Mouse (Mus musculus) testis, postnatal 14 days (tissue): ENCODE results near the gene Pou3f3.

ENCODE experiments used
- DNase-seq: peaks from one replicate; pipeline ENCODE4 v3.0.0; 2021; ENCODE audit warnings: low spot score

Gene Pou3f3

DNA sequence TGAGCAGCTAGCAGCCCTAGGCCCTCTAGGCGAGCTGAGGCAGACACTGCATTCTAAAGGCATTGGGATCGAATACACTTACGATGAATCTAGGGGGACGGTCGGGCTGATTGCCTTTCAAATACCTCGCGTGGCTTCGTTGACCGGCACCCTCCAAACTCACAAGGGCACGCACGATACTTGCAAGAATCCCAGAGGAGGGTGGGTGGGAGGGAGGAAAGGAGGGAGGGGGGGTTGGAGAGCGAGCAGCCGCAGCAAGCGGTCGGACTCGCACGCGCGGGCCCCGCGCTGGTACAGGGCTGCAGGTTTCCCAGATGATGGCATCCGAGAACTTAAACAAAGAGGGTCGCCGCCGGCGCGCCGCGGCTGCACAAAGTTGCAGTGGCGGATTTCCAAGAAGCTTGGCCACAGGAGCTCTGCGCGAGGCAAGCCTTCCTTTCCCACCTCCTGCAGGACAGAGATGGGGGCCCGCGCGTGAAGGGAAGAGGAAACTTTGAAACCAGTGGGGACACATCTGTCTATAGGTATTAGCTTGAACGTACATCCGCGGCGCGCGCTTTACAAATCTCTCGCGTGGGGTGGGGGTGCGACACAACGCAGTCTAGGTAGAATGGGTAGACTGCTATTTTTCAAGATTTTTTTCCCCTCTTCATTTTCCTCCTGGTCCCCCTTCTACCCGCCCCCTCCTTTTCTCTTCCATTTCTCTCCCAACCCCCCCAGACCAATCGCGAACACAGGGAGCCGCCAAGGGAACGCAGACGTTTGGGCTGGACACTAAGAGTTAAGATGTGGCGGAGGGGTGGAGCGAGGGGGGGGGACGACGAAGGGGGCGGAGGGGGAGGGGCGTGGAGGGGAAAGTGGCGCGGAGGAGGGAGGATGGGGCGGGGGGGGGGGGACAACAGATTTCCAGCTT, 647 bp upstream of the Pou3f3 start:
- DNase-seq = no peak

DNA sequence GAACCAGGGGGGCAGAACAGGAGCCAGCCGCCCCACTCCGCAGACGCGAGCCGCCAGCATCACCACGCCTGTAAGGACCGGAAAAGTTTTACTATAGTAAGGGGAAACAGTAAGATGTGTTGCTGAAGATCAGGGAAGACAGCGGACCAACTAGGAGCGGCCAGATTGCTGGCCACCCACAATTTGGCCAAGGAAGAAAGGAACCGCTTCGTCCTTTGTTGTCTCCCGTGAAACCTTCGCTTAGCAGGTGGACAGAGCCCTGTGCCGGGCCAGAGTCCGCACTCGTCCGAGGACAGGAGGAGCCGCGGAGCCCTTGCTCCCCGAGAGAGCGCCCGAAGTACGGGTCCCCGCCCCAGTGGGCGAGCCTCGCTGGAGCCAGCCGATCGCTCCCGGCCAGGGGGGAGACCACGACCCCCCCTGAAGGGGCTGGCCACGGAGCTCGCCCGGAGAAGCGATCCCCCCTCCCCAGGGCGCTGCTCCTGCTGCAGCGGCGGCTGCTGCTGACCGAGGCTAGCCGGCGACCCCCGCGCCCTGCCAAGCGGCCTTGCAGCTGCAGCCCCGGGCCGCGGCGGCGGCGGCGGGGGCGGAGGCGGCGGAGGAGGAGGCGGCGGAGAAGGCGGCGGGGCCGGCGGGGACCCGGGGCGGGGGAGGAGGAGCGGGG, 933 bp downstream of the Pou3f3 start:
- peak; percentile 12 for DNase-seq

DNA sequence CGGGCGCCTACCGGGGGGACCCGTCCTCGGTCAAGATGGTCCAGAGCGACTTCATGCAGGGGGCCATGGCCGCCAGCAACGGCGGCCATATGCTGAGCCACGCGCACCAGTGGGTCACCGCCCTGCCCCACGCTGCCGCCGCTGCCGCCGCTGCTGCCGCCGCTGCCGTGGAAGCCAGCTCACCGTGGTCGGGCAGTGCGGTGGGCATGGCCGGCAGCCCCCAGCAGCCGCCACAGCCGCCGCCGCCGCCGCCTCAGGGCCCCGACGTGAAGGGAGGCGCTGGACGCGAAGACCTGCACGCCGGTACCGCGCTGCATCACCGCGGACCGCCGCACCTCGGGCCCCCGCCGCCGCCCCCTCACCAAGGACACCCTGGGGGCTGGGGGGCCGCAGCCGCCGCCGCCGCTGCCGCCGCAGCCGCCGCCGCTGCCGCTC, 1.8 kb downstream of the Pou3f3 start:
- DNase-seq = no peak

DNA sequence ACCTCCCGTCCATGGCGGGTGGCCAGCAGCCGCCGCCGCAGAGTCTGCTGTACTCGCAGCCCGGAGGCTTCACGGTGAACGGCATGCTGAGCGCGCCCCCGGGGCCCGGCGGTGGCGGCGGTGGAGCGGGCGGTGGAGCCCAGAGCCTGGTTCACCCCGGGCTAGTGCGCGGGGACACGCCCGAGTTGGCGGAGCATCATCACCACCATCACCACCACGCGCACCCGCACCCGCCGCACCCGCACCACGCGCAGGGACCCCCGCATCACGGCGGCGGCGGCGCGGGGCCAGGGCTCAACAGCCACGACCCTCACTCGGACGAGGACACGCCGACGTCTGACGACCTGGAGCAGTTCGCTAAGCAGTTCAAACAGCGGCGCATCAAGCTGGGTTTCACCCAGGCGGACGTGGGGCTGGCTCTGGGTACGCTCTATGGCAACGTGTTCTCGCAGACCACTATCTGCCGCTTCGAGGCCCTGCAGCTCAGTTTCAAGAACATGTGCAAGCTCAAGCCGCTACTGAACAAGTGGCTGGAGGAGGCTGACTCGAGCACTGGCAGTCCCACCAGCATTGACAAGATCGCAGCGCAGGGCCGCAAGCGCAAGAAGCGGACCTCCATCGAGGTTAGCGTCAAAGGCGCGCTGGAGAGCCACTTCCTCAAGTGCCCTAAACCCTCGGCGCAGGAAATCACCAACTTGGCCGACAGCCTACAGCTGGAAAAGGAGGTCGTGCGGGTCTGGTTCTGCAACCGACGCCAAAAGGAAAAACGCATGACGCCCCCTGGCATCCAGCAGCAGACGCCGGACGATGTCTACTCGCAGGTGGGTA, 2.4 kb downstream of the Pou3f3 start:
- peak; percentile 21 for DNase-seq

DNA sequence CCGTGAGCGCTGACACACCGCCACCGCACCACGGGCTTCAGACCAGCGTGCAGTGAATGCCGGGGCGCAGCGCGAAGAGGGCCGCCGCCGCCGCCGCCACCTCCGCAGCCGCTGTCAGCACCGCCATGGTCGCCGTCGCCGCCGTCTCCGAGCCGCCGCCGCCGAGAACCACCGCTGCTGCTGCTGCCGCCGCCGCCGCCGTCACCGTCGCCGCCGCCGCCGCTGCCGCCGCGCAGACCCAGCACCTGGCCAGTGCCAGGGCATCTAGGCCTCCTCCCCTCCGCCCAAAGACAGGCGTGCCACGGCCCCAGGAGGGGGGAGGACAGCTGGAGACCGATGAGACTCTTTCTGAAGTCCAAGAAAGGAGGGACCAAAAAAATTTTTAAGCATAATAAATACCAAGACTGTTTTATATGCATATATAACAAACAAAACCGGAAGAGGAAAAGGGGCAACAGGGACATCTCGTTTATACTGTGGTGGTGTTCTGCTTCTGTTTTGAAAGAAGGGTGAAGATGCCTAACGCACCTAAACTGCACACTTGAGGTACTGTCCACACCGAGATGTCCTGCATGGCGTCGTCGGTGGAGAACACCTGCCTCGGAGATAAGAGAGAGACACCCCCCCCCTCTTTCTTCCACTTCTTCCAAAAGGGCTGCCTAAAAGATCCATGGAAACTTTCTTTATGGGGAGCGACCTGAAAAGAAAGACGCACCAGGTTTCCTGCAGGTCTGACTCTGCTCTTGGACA, 3.2 kb downstream of the Pou3f3 start:
- DNase-seq = no peak

DNA sequence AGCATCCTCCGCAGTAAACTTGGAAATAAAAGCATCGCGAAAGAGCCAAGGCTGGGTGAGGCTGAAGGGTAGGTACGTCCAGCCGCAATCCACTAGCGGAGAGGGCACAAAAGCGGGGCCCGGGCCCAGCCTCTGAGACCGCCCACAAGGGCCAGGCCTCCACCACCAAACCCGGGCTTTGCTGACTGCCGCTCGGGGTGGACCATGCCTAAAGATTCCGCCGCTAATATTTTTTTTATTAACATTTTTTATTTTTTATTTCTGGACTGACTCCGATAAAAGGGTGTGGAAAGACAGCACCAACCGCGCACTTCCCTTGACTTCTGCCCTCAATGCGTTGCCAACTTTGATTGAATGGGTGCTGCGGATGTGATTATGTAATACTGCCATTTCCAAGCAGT, 3.9 kb downstream of the Pou3f3 start:
- peak; percentile 29 for DNase-seq

DNA sequence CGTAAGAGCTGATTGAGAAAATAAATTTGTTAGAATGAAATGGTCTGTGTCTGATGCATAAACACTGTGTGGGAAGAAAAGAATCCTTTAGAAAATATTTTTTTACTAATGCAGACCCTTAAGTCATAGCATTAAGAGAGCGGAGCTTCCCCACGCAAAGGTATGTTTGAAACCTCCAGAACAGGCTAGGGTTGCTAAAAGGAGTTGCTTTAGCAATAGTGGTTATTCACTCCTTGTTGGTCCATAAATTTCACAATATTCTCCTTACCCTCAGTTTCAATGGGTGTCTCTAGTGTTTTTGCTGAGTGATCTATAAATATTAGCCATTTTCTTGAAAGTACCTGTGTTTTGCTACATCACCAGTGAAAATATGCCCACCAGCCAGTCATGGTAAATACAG, 4.6 kb downstream of the Pou3f3 start:
- DNase-seq = no peak

DNA sequence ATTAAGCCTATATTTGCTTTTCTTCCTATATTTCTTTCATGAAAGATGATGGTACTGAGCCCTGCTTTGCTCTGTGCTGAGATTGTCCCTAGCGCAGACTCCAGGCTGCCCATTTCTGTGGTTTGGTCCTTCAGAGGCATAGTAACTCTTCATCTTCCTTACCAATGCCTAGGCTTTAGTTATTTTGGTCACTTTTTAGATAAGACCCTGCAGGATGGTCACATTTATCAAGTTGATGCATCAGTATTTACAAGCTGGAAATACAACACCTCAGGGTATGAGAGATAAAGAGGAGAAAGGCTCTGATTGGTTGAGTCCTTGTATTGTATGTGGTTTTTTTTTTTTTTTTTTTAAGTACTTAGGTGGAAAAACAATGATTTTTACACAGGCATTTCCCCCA, 5.2 kb downstream of the Pou3f3 start:
- no peak for DNase-seq

DNA sequence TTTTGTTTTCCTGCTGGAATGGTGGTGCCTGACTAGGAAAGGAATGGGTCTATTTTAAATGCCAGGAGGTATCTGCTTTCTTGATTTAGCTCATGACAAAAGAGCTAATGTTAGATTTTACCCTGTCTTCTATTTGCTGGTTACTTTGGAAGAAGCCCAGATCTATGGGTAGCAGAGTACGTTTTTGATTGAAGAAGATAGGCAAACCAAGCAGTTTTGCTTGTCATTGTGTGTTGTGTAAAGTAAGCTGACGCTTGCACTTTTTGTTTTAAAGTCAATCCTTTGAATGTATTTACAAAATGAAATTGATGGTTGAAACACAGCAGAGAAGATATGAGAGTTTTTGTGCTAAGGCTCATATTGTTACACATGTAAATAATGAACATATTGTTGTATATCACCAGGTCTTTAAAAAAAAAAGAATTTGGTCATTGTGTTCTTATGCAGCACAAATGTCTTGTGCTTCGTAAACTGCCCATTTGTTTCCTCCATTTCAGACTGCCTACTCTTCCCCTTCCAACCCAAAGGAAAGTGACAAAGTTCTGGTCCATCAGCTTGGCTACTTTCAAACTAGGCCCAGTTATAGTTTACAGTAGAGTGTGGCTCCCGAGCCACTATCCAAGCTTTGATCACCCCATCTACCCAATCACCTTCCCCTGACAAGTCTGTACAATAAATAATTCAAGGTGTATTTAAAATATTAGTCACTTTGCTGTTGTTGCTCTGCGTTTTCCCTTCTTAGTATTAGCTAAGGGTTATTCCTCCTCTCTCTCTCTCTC, 6.5 kb downstream of the Pou3f3 start:
- DNase-seq = no peak

DNA sequence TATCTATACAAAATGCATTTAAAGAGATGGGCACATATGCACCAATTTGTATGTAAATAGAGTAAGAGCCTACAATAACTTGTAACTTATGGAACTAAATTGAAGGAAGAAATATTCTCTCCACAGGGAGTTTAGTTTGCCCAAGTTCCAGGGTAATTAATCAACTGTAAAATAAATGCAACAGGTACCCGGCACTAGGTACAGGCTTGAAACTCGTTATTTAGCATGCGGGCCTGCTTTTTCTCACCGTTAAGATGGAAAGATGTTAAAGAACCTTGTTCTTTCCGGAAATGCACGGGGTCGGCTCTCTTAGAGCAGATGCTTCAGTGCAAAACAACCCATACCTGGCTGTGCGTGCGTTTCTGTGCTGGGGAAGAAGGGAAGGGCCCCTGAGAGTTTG, 7.4 kb downstream of the Pou3f3 start:
- DNase-seq = no peak

DNA sequence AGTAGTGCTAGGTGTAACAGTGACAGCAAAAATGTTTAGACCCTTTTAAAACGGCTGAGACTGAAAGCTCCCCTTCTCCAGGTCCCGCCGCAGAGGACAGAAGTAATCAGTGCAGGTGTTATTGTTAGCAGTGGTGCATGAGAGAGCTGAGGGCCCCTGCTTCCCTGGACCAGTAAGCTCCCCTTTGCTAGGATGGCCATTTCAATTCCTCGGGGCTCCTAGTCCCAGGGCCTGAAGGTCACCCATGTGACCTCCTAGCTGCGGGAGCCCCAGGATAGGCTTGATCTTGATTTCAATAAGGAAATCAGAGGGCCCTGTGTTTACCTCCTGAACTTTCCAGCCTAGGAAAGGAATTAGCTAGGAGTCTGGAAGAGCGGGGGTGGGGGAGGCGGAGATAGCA, 7.9 kb downstream of the Pou3f3 start:
- DNase-seq = no peak

DNA sequence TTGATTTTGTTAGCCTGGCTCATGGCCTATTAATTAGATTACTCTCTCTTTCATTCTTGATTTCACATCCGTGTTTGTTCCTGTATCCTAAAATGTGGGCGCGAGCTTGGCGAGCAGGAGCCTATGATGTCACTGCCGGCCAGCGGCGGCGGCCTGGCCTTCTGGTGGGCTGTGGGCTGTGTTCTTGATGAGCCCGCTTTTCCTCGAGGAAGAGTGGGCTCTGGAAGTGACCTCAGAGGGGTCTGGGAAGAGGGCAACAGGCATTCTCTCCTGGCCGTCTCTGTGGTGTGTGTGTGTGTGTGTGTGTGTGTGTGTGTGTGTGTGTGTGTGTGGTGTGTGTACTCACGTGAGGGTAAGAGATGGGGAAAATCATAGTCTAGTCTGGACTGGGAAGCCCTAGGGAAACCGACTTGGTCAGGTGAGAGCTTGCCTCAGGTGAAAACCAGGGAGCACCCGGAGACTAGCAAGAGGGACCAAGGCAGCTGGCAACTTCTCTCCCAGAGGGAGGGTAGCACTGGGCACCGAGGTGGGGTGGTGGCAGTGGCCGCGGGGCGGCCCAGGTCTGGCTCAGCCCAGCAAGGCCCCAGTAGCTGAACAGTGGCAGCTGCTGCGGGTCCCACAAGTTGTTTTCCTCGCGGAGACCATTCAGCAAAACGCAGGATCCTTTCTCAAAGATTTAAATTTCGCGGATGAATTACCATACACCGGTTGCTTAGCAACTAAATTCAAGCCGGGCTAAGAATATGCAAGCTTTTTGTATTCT, 8.5 kb downstream of the Pou3f3 start:
- no peak for DNase-seq

DNA sequence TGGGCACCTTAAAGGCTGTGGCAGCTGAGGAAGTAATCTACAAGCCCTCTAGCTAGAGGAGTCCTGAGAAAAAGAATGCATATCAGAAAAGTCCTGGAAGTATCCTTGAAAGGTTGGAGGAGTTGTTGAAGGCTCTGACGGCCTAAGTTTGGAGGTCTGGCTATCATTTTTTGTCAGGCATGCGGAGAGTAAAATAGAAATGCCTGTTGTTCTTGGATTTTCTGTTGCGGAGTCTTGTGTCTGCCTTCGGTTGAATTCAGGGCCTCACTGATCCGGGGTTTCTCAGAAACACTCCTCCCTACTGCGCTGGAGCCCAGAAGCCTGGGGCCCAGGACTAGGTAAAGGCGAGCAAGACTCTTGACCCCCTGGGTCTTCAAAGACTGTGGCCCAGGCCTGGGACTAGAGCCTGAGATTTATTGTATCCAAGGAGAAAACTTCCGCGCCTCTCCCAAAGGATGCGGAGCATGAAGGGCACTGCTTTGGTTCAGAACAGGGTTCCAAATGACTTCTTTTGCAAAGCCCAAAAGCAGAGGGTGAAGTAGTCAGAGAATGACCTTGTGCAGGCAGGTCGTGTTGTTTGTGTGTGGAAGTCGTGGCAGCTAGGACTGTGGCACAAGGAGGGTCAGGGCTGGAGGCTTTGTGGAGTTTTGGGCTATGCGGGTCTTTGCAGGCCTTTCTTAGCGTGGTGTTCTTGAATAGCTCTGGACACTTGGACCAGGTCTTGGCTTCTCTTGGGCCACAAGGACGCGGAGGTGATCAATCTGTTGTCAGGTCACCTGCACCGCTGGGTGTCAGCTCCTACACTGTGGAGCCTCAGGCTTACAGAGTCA, 9.6 kb downstream of the Pou3f3 start:
- DNase-seq = no peak

DNA sequence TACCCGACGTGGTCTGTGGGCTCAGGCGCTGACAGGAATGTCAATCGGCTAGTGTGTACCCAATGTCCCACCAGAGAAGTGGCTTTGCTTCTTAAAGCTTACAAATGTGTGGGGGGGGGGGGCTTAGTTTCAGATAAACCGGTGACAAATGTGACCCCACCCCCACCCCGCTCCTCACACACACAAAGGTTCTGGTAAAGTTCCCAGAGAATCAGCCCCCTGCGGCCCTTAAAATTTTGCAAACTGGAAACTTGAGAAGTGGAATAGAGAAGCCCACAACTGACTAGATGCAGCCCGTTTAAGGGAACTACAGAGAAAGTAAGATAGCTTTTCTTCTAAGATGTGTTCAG, 10.2 kb downstream of the Pou3f3 start:
- no peak for DNase-seq

DNA sequence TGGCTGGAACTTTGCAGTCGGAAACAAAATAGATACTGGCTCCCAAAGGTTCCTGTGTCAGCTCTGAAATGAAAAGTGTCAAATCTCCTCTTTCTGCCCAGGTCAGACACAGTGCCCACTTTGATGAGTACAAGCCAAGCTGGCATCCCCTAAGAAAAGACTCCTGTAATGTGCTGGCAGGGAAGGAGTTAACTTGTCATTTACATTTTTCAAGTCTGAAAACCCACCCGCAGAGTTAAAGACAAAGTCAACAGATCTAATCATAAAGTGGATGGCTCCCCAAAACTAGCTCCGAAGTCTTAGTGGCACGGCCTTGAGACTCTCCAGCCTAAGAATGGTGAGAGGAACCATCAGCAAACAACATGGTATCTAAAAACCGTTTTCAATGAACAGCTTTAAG, 11.6 kb downstream of the Pou3f3 start:
- DNase-seq = no peak

DNA sequence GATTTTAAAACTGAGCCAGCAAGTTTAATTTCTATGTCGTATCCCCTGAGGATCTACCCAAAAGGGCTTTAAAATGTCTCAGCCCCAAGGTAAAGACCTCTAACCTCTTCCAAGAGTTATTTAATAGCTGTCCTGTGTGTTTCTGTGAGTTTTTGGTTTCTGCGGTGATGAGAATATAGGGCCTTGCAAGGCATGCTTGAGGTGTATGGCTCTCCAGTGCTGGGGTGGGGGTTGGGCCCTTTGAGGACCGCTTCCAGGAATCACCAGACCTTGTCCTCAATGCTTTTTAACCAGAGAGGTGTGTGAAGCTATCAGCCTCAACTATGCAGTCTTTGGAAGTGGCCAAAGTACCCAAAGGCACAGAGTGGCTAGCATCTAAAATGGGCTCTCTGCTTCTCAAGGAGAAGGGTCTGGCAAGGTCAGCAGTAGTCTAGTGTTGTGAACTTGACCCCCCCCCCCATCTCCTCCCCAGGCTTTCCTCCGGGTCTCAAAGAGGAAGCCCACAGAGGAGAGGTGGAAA, 12.1 kb downstream of the Pou3f3 start:
- DNase-seq = no peak

DNA sequence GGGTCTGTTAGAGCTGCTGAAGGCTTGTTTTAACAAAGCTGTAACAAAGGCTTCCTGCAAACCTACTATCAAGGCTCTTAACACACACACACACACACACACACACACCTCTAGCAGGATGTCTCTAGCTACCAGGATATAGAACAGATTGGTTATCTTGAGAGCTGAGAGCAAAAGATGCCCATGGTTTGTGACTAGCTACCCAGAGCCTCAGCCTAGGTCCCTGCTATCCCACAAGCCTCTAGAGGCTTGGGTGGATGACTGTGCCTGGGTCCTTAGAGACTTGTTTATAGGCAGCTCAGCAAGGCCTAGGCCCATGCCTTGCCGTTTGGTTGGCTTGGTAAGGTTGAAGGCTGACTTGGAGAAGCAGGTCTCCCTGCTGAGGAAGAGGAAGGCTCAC, 13.5 kb downstream of the Pou3f3 start:
- no peak for DNase-seq

DNA sequence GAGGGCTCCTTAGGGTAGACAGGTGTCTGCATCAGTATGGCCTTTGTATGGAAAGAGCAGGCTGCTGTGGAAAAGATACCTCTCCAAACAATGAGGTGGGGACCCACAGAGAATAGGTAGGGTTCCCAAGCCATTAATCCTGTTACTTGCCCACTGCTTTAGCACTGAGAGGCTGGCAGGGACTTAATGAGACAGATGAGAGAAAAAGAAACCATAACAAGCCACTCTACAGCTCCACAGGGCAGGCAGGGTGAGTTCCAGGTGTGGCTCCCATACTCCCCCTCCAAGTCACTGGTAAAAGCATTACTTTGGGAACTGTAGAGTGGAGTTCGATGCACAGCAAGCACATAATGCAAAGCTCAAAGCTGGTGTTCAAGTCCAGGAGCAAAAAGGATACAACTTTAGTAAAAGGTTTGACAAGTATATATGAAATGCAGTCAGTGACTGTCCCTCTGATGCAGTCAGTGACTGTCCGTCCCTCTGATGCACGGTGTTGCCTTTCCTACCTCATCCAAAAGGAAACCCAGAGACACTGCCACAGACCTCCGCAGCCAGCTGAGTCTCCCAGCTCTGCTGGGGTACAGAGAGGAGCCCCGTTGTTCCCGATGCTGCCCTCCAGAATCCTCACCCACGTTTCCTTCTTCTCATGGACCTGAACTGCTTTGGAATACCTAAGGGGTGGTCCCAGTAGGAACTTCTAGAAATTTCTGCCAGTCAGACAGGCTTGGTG, 14.0 kb downstream of the Pou3f3 start:
- no peak for DNase-seq

DNA sequence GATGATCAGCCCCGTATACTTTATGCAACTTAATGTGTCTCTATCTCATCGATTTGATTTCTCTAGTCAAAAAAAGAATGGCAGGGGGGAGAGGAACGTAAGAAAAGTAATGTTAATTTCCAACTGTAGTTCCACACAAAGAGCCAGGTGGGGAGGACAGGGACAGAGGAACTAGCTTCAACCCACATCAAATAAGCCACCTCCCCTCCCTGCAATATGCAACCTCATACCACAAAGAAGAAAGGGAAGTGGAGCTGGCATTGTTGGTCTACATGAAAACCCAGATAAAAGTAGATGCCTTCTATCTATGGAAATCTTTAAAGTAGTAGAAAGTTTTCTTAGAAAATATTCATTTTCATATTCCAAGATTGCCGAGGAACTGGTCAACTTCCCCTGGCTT, 14.7 kb downstream of the Pou3f3 start:
- DNase-seq = no peak
